Mouse (Mus musculus) ES-Bruce4 (cell line): ENCODE results near the gene Tnrc6a. TPM values are rescaled to one million over a fixed set of nuclear protein-coding genes. Genes with fewer than 3 reads are reported as not detected.
A peak's percentile ranks its signal among the peaks of the same experiment; 100 is the strongest.
"Not testable (repeated sequence)": the region's sequence is repeated elsewhere in the genome, so short reads cannot be mapped to it uniquely, and the experiment has no call there.

Experiments
- H3K27ac ChIP-seq: 2 replicates; pipeline ENCODE4 v1.5.1; 2012; ENCODE audit warnings: low read length, inconsistent platforms; ENCODE audit not compliant: insufficient read depth
- H3K27me3 ChIP-seq: 2 replicates; pipeline ENCODE4 v1.6.1; 2012; ENCODE audit warnings: mild to moderate bottlenecking, low read length, inconsistent platforms; ENCODE audit not compliant: control insufficient read depth, poor library complexity, insufficient read depth, severe bottlenecking
- H3K36me3 ChIP-seq: 2 replicates; pipeline ENCODE4 v1.6.1; 2012; ENCODE audit warnings: inconsistent platforms, mild to moderate bottlenecking, low read length, moderate library complexity; ENCODE audit not compliant: control insufficient read depth, poor library complexity, insufficient read depth, severe bottlenecking
- H3K4me1 ChIP-seq: one replicate; pipeline ENCODE4 v1.8.1; 2011; ENCODE audit warnings: low read length; ENCODE audit not compliant: control insufficient read depth, insufficient read depth
- H3K4me3 ChIP-seq: 2 replicates; pipeline ENCODE4 v1.5.1; 2011; ENCODE audit warnings: low read depth, mild to moderate bottlenecking, low read length
- H3K9ac ChIP-seq: 2 replicates; pipeline ENCODE4 v1.6.1; 2012; ENCODE audit warnings: low read depth, mild to moderate bottlenecking, inconsistent platforms; ENCODE audit not compliant: poor library complexity, severe bottlenecking
- H3K9me3 ChIP-seq: replicated peaks from 2 replicates; pipeline ENCODE4 v1.6.1; 2012; ENCODE audit warnings: mild to moderate bottlenecking, low read length, inconsistent platforms; ENCODE audit not compliant: control insufficient read depth, poor library complexity, insufficient read depth, severe bottlenecking
- CTCF ChIP-seq: IDR thresholded peaks from one replicate; pipeline ENCODE4 v1.8.1; 2011; ENCODE audit warnings: low read depth, low read length
- EP300 ChIP-seq: IDR thresholded peaks from 2 replicates; pipeline ENCODE4 v1.6.1; 2011; ENCODE audit warnings: low read depth, low read length; ENCODE audit not compliant: insufficient read depth
- POLR2A ChIP-seq: IDR thresholded peaks from one replicate; pipeline ENCODE4 v1.8.1; 2011; ENCODE audit warnings: low read length; ENCODE audit not compliant: insufficient read depth
- polyA plus RNA-seq: library from polyadenylated mRNA; stranded (reverse); fragments of >200 nt; gene quantifications from 2 replicates; pipeline ENCODE4 v1.2.4, GENCODE M21; 2011; ENCODE audit warnings: low read depth; ENCODE audit not compliant: missing spikeins, insufficient read depth, insufficient read length

Gene Tnrc6a
- polyA plus RNA-seq, 1 experiment = 119 TPM

- H3K9ac ChIP-seq = no peak overlapping the region
- H3K4me1 ChIP-seq = peaks cover 10% of the 10 kb centered on the region
- H3K4me3 ChIP-seq = no peak overlapping the region
- H3K27ac ChIP-seq = no peak overlapping the region
- TF ChIP-seq CTCF (no peak), POLR2A (no peak), EP300 (no peak)
- no peaks in the 10 kb centered on the region for H3K9me3 ChIP-seq
- no peaks in the 10 kb centered on the region for H3K36me3 ChIP-seq
- no peaks in the 10 kb centered on the region for H3K27me3 ChIP-seq
Observed at GRCm38 (mm10) chr7:123096344-123097120, 27.2 kb upstream of the Tnrc6a start.

GRCm38 (mm10) chr7:123097891-123098750 lies 25.6 kb upstream of the Tnrc6a start:
- no peak overlapping the region for H3K4me3 ChIP-seq
- no peaks in the 10 kb centered on the region for H3K36me3 ChIP-seq
- H3K27ac ChIP-seq = peak overlapping the region; percentile 78
- TF ChIP-seq EP300 (peak; percentile 91), CTCF (no peak)
- peaks cover 10% of the 10 kb centered on the region for H3K4me1 ChIP-seq
- H3K27me3 ChIP-seq = no peaks in the 10 kb centered on the region
- peak overlapping the region; percentile 18; the same call in 1 of the 2 replicates for H3K9ac ChIP-seq
- H3K9me3 ChIP-seq = no peaks in the 10 kb centered on the region

DNA sequence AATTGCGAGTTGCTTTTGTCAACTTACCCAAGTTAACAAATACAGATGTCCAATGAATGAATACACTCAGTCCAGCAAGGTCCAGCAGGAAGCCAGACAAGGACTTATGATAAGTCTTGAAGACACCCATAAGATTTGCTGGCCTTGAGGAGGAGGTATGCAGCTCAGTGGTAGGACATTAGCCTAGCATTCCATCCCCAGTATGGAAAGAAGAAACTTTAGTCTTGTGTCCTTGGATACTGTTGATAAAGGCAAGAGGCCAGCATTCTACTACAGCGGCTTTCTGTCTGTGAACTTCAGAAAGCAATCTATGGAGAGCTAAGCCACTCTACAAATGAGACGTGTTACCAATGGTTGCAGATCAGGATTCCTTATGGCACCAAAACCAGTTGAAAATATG lies 22.4 kb upstream of the Tnrc6a start:
- TF ChIP-seq CTCF (no peak), POLR2A (no peak), EP300 (no peak)
- H3K36me3 ChIP-seq = no peaks in the 10 kb centered on the region
- peaks cover 8% of the 10 kb centered on the region for H3K4me1 ChIP-seq
- H3K9ac ChIP-seq = no peak overlapping the region
- H3K4me3 ChIP-seq = no peak overlapping the region
- no peaks in the 10 kb centered on the region for H3K27me3 ChIP-seq
- no peak overlapping the region for H3K27ac ChIP-seq
- H3K9me3 ChIP-seq = no peaks in the 10 kb centered on the region

- not testable (repeated sequence) for H3K36me3 ChIP-seq, H3K27me3 ChIP-seq, H3K4me1 ChIP-seq, H3K27ac ChIP-seq, H3K9ac ChIP-seq, H3K9me3 ChIP-seq, H3K4me3 ChIP-seq
Observed at GRCm38 (mm10) chr7:123105381-123105780, 18.3 kb upstream of the Tnrc6a start.

DNA sequence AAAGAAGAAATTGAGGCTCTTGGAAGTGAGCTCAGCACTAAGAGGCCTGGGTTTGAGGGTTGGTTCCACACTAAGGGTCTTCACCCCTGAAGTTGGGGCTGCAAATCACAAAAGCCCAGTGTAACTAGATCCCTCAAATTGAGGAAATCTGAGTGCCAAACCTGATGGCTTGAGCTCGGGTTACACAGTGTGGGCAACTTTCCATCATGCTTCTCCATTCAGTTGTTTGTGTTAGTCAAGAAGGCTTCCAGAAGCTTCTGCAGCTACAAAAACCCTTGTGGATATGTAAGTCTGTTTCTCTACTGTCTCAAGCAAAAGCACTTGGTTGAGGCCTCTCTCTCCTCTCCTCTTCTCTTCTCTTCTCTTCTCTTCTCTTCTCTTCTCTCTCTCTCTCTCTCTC lies 17.8 kb upstream of the Tnrc6a start:
- Histone ChIP-seq H3K4me3 (no peak overlapping the region), H3K4me1 (no peaks in the 10 kb centered on the region), H3K9ac (no peak overlapping the region), H3K27me3 (no peaks in the 10 kb centered on the region), H3K27ac (no peak overlapping the region), H3K9me3 (no peaks in the 10 kb centered on the region), H3K36me3 (no peaks in the 10 kb centered on the region)
- TF ChIP-seq POLR2A (no peak), CTCF (no peak), EP300 (no peak)

- Histone ChIP-seq H3K27me3 (no peaks in the 10 kb centered on the region), H3K4me1 (no peaks in the 10 kb centered on the region), H3K36me3 (no peaks in the 10 kb centered on the region), H3K4me3 (no peak overlapping the region), H3K9ac (no peak overlapping the region), H3K27ac (no peak overlapping the region), H3K9me3 (no peaks in the 10 kb centered on the region)
- TF ChIP-seq POLR2A (no peak), EP300 (no peak), CTCF (no peak)
Observed at GRCm38 (mm10) chr7:123106326-123106725, 17.4 kb upstream of the Tnrc6a start.
